Mouse (Mus musculus): ENCODE results near the gene Prune2. TPM values are rescaled to one million over a fixed set of nuclear protein-coding genes. Genes with fewer than 3 reads are reported as not detected.

Prune2 gene
- total and polyA plus RNA-seq, 3 experiments = 16.3 to 54.6 (median 48.7) TPM

GRCm38 (mm10) chr19:17030276-17030675, 74.4 kb downstream of the Prune2 start:
- Histone ChIP-seq H3K36me3 (ENCODE audit: control insufficient read depth, insufficient read depth, low read length) (no peaks in the 10 kb centered on the region), H3K9ac (ENCODE audit: low read depth, low read length) (no peak overlapping the region), H3K4me3 (no peak overlapping the region), H3K27me3 (ENCODE audit: control insufficient read depth, insufficient read depth, low read length) (no peaks in the 10 kb centered on the region), H3K4me1 (ENCODE audit: control insufficient read depth, insufficient read depth, low read length) (no peaks in the 10 kb centered on the region), H3K79me2 (replicated peaks; ENCODE audit: control insufficient read depth, insufficient read depth, low read length) (no peaks in the 10 kb centered on the region), H3K27ac (no peak overlapping the region)
- TF ChIP-seq EP300 (IDR thresholded peaks at IDR 0.05; ENCODE audit: insufficient read depth, low read depth, low read length) (0 out of 2 replicates have a peak, but pooled peaks have one; percentile 25), CTCF (IDR thresholded peaks at IDR 0.05) (peak; percentile 83), POLR2A (IDR thresholded peaks at IDR 0.05; ENCODE audit: insufficient read depth, low read depth, low read length) (no peak)
- peak; percentile 26 to 61 for DNase-seq
- 8% methylated on average over 3 of the region's 3 CpGs for WGBS
- intact Hi-C loops (cut with DNase I) = loop anchor here (1.0 to 5.0 kb wide), 2 partner anchors 128 to 228 kb away; no protein-coding TSS in a partner anchor

- Histone ChIP-seq H3K9ac (ENCODE audit: low read depth, low read length) (no peak overlapping the region), H3K4me3 (no peak overlapping the region), H3K79me2 (replicated peaks; ENCODE audit: control insufficient read depth, insufficient read depth, low read length) (no peaks in the 10 kb centered on the region), H3K27me3 (ENCODE audit: control insufficient read depth, insufficient read depth, low read length) (no peaks in the 10 kb centered on the region), H3K36me3 (ENCODE audit: control insufficient read depth, insufficient read depth, low read length) (no peaks in the 10 kb centered on the region), H3K4me1 (ENCODE audit: control insufficient read depth, insufficient read depth, low read length) (no peaks in the 10 kb centered on the region), H3K27ac (no peak overlapping the region)
- no peak for DNase-seq
- 33% methylated on average over 3 of the region's 3 CpGs for WGBS
- intact Hi-C loops (cut with DNase I) = loop anchor here (5.0 kb wide), 1 partner anchor 130 kb away; no protein-coding TSS in a partner anchor
- TF ChIP-seq EP300 (IDR thresholded peaks at IDR 0.05; ENCODE audit: insufficient read depth, low read depth, low read length) = no peak
- TF ChIP-seq POLR2A (IDR thresholded peaks at IDR 0.05; ENCODE audit: insufficient read depth, low read depth, low read length) = no peak
- TF ChIP-seq CTCF (IDR thresholded peaks at IDR 0.05) = no peak
These were observed 76.4 kb downstream of the Prune2 start for GRCm38 (mm10) chr19:17032314-17032713.

GRCm38 (mm10) chr19:17046961-17047360, 91.0 kb downstream of the Prune2 start:
- no peak for DNase-seq
- Histone ChIP-seq H3K36me3 (ENCODE audit: control insufficient read depth, insufficient read depth, low read length) (no peaks in the 10 kb centered on the region), H3K27ac (no peak overlapping the region), H3K9ac (ENCODE audit: low read depth, low read length) (no peak overlapping the region), H3K4me1 (ENCODE audit: control insufficient read depth, insufficient read depth, low read length) (no peaks in the 10 kb centered on the region), H3K79me2 (replicated peaks; ENCODE audit: control insufficient read depth, insufficient read depth, low read length) (0 out of 2 replicates have a peak, but pooled peaks cover 1% of the 10 kb centered on the region), H3K4me3 (no peak overlapping the region), H3K27me3 (ENCODE audit: control insufficient read depth, insufficient read depth, low read length) (peaks cover 2% of the 10 kb centered on the region; the same call in 1 of the 2 replicates)
- TF ChIP-seq POLR2A (IDR thresholded peaks at IDR 0.05; ENCODE audit: insufficient read depth, low read depth, low read length) = no peak
- no peak for TF ChIP-seq EP300 (IDR thresholded peaks at IDR 0.05; ENCODE audit: insufficient read depth, low read depth, low read length)
- no peak for TF ChIP-seq CTCF (IDR thresholded peaks at IDR 0.05)
- 73% methylated on average over 4 of the region's 4 CpGs for WGBS
- intact Hi-C loops (cut with DNase I) = no loop called here

- no peak overlapping the region for H3K4me3 ChIP-seq
These were observed 100.0 kb downstream of the Prune2 start for GRCm38 (mm10) chr19:17055892-17056291.

GRCm38 (mm10) chr19:17060106-17060505, 104.2 kb downstream of the Prune2 start:
- WGBS = 91% methylated on average over 5 of the region's 5 CpGs
- no peak overlapping the region for H3K9ac ChIP-seq (ENCODE audit: low read depth, low read length)
- TF ChIP-seq POLR2A (IDR thresholded peaks at IDR 0.05; ENCODE audit: insufficient read depth, low read depth, low read length) (no peak), CTCF (IDR thresholded peaks at IDR 0.05) (no peak), EP300 (IDR thresholded peaks at IDR 0.05; ENCODE audit: insufficient read depth, low read depth, low read length) (no peak)

More at GRCm38 (mm10) chr19:17055892-17056291, 100.0 kb downstream of the Prune2 start:
- Histone ChIP-seq H3K79me2 (replicated peaks; ENCODE audit: control insufficient read depth, insufficient read depth, low read length) (no peaks in the 10 kb centered on the region), H3K27me3 (ENCODE audit: control insufficient read depth, insufficient read depth, low read length) (no peaks in the 10 kb centered on the region), H3K27ac (no peak overlapping the region), H3K36me3 (ENCODE audit: control insufficient read depth, insufficient read depth, low read length) (no peaks in the 10 kb centered on the region), H3K9ac (ENCODE audit: low read depth, low read length) (no peak overlapping the region), H3K4me1 (ENCODE audit: control insufficient read depth, insufficient read depth, low read length) (no peaks in the 10 kb centered on the region)
- TF ChIP-seq POLR2A (IDR thresholded peaks at IDR 0.05; ENCODE audit: insufficient read depth, low read depth, low read length) (no peak), EP300 (IDR thresholded peaks at IDR 0.05; ENCODE audit: insufficient read depth, low read depth, low read length) (no peak)
- DNase-seq = no peak
- WGBS = 69% methylated on average over 3 of the region's 3 CpGs
- intact Hi-C loops (cut with DNase I) = no loop called here

GRCm38 (mm10) chr19:17064421-17064820, 108.5 kb downstream of the Prune2 start:
- no peaks in the 10 kb centered on the region for H3K36me3 ChIP-seq (ENCODE audit: control insufficient read depth, insufficient read depth, low read length)
- H3K79me2 ChIP-seq (replicated peaks; ENCODE audit: control insufficient read depth, insufficient read depth, low read length) = no peaks in the 10 kb centered on the region
- no peak overlapping the region for H3K27ac ChIP-seq
- no peak for DNase-seq
- intact Hi-C loops (cut with DNase I) = no loop called here
- H3K9ac ChIP-seq (ENCODE audit: low read depth, low read length) = no peak overlapping the region
- no peak for TF ChIP-seq EP300 (IDR thresholded peaks at IDR 0.05; ENCODE audit: insufficient read depth, low read depth, low read length)
- TF ChIP-seq CTCF (IDR thresholded peaks at IDR 0.05) = no peak
- no peak for TF ChIP-seq POLR2A (IDR thresholded peaks at IDR 0.05; ENCODE audit: insufficient read depth, low read depth, low read length)
- H3K27me3 ChIP-seq (ENCODE audit: control insufficient read depth, insufficient read depth, low read length) = no peaks in the 10 kb centered on the region
- H3K4me1 ChIP-seq (ENCODE audit: control insufficient read depth, insufficient read depth, low read length) = no peaks in the 10 kb centered on the region
- no peak overlapping the region for H3K4me3 ChIP-seq

More at GRCm38 (mm10) chr19:17060106-17060505, 104.2 kb downstream of the Prune2 start:
- intact Hi-C loops (cut with DNase I) = no loop called here
- no peak for DNase-seq
- no peaks in the 10 kb centered on the region for H3K4me1 ChIP-seq (ENCODE audit: control insufficient read depth, insufficient read depth, low read length)
- H3K36me3 ChIP-seq (ENCODE audit: control insufficient read depth, insufficient read depth, low read length) = no peaks in the 10 kb centered on the region
- no peaks in the 10 kb centered on the region for H3K79me2 ChIP-seq (replicated peaks; ENCODE audit: control insufficient read depth, insufficient read depth, low read length)
- H3K27me3 ChIP-seq (ENCODE audit: control insufficient read depth, insufficient read depth, low read length) = no peaks in the 10 kb centered on the region
- no peak overlapping the region for H3K27ac ChIP-seq
- no peak overlapping the region for H3K4me3 ChIP-seq
